Mouse (Mus musculus): ENCODE measurements around the gene Cnga1. TPM values are rescaled to one million over a fixed set of nuclear protein-coding genes. Genes with fewer than 3 reads are reported as not detected.

Gene Cnga1
- not detected for polyA plus RNA-seq (2012; fragmentation: generic; extraction: Trizol)

DNA sequence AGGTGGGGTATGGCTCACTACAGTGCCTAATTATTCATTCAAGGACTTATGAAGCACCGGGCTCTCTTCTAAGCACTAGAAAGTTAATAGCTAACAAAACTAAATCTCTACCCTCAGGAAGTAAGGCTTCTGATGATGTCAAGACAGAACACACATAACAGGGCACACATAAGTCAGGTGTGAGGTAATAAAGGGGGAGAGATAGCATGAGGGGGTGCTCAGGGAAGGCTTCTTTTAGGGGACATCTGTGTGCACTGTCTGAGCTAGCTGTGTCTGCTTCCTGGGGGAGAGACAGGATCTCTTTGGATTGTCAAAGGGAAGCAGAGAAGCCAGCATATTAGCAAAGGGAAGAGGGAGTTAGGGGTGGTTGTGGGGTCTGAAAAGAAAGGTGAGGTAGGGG lies at the start of gene Cnga1:
Gene Cnga1 (minus strand): TSS at position 101 of the 400 bp plus-strand sequence.

DNA sequence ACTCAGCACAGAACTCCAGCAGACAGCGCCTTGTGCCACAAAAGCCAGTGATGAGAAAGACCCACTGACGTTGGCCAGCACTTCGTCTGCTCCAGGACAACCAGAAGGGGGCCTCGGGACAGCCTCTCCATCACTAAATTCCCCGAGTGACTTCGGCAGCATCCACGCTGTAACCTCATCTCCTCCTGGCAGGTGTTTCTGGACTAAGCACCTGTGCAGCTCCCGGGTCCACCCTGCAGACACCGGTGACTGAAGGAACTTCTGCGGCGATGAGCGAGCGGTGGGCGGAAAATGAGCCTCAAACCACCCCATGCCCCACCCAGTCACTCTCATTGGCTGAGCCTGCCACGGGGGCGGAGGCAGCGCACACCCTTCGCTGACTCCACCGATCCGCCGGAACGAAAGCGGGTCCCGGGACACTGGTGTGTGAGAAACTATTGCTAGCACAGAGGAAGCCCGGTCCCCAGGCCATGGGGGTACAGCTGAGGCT lies 3.4 kb upstream of the Cnga1 start, which contains the start of gene Nipal1:
Gene Nipal1 (plus strand): TSS at position 378 of the 490 bp plus-strand sequence.

DNA sequence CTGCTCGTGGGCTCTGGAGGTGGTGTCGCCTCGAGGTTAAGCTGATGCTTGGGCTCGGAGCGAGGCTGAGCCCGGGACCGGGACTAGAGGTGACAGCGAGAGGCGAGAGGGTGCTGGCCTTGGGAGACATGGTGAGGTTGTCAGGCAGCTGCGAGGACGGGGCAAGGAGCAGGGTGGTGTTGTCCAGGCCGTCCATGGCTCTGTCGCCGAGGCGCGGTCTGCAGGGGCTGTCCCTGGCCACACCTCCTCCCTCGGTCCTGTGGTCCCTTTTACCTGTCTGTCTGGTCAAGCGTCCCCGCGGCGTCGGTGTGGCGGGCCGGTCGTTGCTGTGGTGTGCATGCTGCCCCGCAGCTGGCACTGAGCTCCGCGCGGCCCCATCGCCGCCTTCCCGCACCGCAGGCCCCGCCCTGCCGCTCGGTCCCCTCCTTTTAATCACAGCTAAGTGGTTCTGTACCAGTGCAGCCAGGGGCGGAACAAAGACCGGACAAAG lies 56.8 kb downstream of the Cnga1 start, which contains the start of gene Gm5868:
Gene Gm5868 (minus strand): TSS at position 360 of the 490 bp plus-strand sequence.

DNA sequence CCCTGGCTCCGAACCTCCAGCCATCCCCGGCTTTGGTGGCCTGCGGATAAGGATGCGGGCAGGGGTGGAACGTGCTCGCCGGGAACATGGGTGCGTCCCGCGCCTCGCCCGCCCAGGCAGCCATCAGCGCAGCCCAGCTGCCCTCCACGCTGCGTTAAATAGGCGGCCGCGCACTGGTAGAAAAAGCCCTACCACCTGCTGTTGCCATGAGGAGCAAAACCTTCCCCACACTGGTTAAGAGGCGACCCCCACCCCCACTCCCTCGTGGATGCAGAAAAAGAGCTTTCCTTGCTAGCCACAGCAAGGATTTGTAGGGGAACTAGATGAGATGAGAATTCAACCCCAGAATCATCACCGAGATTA lies 63.1 kb downstream of the Cnga1 start, which contains the start of gene Zar1:
Gene Zar1 (minus strand): TSS at position 285 of the 363 bp plus-strand sequence.

DNA sequence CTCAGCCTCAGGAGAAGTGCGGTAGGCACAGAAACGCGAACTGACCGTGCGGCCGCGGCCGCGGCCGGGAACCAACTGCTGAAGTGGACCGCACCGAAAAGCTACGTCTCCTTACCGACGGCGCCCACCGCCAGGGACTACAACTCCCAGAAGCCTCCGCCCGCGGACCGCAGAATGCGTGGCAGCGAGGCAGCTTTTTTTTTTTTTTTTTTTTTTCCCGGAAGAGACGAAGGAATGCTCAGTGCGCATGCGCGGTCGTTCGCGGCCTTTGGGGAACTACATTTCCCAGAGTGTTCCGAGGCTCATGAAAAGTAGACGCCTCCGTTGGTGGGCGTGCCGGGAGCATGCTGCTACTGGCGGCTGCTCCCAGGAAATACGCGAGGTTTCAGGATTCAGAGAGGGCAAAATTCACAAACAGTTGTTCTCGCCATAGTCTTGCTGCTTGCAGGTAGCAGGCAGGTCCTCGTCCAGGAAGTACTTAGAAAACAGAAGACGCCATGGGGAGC lies 84.5 kb downstream of the Cnga1 start, which contains the start of gene Nfxl1:
Gene Nfxl1 (minus strand): TSS at position 141 of the 506 bp plus-strand sequence.

Other genes with a start within 250 kb of the Cnga1 start
- gene Corin, start 139.8 kb downstream of the Cnga1 start, polyA plus RNA-seq (2012; fragmentation: generic; extraction: Trizol) = under 1 TPM in 1 of 2 experiments, not detected in 1; 0.01 TPM
- 1 to 10 TPM in 1 of 2 experiments, under 1 TPM in 1; 0.64 to 6.3 TPM for gene Nfxl1, start 84.6 kb downstream of the Cnga1 start, polyA plus RNA-seq (2012; fragmentation: generic; extraction: Trizol)
- not detected for gene Zar1, start 63.0 kb downstream of the Cnga1 start, polyA plus RNA-seq (2012; fragmentation: generic; extraction: Trizol)
- gene Gm5868, start 56.7 kb downstream of the Cnga1 start, polyA plus RNA-seq (2012; fragmentation: generic; extraction: Trizol) = not detected
- under 1 TPM; 0.09 to 0.15 TPM for gene Nipal1, start 3.5 kb upstream of the Cnga1 start, polyA plus RNA-seq (2012; fragmentation: generic; extraction: Trizol)
- gene Txk, start 108.5 kb upstream of the Cnga1 start, polyA plus RNA-seq (2012; fragmentation: generic; extraction: Trizol) = under 1 TPM in 1 of 2 experiments, not detected in 1; 0.02 TPM
- gene Tec, start 224.2 kb upstream of the Cnga1 start, polyA plus RNA-seq (2012; fragmentation: generic; extraction: Trizol) = under 1 TPM; 0.11 to 0.30 TPM

All from C3H10T1/2 (cell line).